Mouse (Mus musculus): Measurements from ENCODE around the gene Slc5a10.

The Slc5a10 gene

DNA sequence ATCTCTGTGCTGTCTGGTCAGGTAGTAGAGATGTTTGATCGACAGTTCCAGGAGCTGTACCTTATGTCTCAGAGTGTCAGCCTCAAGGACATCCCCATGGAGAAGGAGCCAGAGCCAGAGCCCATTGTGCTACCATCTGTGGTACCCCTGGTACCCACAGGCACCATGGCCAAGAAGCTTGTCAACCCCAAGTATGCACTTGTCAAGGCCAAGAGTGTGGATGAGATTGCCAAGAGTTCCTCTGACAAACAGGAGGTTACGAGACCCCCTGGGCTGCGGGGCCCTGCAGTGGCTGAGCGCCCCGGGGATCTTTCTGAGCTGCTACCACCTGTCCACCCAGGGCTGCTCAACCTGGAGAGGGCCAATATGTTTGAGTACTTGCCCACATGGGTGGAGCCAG is 18.1 kb downstream of the Slc5a10 start:
- no peak for DNase-seq (ENCODE audit: low spot score)

DNA sequence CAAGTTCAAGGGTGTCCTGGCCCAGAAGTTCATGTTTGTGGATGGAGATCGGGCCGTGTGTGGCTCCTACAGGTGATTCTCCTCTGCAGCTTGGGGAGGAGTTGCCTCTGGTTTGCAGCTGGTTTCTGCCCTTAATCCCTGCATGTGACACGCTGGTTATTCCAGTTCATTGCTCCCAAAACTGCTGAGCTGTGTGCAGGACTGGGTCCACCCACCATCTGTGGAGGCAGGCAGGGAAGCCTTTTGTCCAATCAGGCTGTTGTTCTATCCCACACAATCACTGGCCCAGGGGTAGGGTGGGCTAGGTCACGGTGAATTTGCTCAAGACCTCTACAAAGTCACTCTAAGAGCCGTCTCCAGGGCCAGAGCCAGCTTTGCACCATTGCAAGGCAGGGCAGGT is 18.9 kb downstream of the Slc5a10 start:
- no peak for DNase-seq (ENCODE audit: low spot score)

DNA sequence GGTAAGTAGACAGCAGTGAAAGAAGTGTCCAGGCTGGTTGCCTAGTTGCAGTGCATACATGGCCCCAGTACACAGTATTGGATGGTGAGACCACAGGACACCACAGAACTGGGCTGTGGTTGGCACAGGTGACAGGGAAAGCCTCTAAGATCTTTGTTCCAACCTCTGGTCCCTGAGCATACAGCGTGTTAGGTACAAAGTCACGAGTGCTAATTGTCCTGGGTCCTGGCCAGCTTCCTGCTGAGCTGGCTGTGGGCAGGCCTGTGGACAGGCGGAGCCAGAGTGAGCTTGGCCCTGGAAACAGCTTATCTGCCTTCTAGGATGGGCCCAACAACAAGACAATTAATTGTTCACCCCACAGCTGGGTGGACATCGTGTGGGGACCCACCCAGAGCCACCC is 20.7 kb downstream of the Slc5a10 start:
- no peak for DNase-seq (ENCODE audit: low spot score)

DNA sequence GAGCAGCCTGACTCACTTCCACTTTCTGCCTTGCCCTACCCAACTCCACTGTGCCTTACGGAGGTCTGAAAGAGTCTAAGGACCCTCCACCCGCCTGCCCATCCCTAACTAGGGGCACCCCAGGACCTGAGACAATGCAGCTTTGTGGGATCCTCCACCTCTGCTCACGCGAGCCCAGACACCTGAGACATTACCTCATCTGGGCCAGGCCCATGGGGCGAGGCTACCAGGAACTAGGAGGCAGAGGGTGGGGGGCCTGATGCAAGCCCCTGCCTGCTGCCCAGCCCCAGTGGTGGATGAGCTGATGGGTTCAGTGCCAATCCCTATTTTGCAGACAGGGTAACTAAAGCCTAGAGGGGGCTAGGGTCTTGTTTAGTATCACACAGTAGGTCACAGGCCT is 21.2 kb downstream of the Slc5a10 start:
- DNase-seq (ENCODE audit: low spot score): no peak

DNA sequence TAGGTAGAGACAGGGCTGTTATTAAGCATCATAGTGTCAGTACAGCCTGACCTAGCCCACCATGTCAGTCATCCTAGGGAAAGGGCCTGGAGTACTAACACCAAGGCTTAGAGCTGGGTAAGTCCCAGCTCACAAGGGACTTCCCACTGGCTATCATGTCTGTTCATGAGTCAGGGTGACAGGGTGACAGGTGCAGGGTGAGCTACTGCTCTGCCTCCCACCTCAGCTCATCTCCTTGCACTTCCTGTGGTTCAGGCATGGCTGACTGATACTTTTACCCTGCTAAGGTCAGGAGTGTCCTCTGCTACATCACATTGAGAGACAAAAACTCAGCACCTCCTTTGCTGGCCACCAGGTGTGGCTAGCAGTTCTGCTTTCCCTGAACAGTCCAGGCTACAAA is 21.8 kb downstream of the Slc5a10 start:
- no peak for DNase-seq (ENCODE audit: low spot score)

DNA sequence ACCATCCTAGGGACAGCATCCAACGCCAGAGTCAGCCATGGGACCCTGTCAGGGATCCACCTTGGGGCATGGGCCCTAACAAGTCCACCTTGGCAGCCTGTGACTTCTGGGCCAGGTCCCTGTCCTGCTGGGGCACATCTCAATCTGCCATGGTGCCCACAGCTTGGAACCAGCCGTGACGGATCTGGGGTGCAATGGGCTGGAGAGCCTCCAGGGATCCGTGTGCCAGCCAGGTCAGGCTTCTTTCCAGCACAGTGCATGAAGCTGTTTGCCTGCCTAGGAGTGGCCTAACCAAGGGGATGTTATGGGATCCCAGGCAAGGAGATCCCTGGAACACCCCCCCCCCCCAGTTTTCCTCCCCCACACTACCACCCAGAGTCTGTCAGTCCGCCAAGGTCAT is 27.6 kb downstream of the Slc5a10 start:
- DNase-seq (ENCODE audit: low spot score): no peak

DNA sequence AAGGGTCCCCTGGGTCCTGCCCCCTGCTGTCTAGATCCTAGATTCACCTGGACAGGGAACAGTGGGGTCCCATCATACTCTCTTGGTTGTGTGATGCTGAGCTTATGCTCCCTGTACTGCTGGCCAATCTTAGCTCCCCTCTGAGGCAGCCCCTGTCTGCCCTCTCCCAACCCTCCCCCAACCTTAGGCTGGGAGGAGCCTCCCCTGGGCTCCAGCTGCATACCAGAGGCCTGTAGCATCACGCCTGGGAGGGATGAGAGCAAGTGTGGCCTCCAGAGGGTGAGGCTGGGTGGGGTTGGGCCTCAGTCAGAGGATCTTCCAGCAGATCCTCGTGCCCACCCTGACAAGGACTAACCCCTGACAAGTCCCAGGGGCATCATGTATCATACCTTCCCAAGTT is 33.0 kb downstream of the Slc5a10 start:
- no peak for DNase-seq (ENCODE audit: low spot score)

DNA sequence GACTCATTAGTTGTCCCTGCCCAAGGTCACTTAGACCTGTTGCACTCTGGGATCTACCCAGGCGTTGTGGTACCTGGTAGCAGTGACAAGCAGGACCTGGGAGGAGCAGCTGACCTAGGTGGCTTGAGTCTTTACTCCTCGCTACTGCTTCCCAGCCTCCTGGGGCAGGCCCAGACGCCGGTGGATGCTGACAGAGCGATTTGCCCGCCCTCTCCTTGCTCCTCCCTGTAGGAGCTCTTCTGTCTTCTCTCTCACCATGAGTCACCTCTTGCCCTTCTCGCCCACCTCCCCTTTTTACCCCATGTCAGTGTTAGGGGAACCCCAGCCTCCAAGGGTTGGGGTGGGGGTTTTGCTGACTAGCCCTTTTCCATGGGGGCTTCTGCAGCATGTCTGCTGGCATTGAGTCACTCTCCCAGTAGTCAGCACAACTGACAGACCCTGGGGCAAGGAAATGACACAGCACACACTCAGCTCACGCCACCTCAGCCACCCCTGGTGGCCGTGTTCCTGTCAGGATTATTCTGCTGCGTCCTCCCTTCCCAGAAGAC is 33.6 kb downstream of the Slc5a10 start:
- DNase-seq (ENCODE audit: low spot score): no peak

DNA sequence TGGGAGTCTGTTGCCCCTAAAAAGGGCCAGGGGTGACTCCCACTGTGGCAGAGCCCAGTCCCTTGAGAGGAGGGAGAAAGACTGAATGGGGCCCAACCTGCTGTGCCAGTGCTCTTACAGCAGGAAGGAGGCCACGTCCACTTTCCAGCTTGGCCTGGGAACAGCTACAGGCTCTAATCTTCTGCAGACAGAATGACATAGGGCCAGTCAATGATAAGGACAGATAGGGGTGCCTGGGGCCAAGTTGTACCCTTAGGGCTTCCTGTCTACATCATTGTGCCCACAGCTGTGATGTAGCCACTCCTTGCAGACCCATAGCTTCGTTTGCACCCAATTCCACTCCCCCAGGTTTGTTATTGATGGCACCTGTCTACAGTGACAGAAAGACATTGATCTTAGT is 34.5 kb downstream of the Slc5a10 start:
- DNase-seq (ENCODE audit: low spot score): no peak

DNA sequence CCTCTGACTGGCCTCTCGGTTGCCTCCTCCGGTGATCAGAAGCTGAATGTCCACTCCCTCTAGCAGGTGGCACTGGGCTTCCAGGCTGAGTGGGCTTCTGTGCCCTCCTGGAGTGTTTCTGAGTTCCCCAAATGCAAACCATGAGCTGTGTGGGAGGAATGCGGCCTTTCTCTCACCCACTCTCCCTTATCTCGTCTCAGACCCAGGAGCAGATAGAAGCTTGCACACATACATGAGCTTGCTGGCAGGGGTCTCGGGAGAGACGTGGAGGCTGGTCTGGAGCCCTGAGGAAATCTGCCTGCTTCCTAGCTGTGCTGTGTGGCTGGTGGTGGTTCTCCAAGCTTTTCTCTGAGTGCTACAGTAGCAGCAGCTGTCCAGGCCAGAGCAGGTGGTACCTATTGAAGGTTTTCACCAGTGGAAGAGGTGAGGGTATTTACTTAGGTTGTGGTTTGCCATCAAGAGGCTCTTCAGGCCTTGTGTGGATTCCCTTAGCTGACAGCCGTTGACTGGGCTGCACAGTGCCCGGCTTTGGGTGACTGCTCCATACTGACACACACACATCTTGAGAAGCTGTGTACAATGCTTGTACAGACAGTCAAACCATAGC is 35.4 kb downstream of the Slc5a10 start:
- no peak for DNase-seq (ENCODE audit: low spot score)

DNA sequence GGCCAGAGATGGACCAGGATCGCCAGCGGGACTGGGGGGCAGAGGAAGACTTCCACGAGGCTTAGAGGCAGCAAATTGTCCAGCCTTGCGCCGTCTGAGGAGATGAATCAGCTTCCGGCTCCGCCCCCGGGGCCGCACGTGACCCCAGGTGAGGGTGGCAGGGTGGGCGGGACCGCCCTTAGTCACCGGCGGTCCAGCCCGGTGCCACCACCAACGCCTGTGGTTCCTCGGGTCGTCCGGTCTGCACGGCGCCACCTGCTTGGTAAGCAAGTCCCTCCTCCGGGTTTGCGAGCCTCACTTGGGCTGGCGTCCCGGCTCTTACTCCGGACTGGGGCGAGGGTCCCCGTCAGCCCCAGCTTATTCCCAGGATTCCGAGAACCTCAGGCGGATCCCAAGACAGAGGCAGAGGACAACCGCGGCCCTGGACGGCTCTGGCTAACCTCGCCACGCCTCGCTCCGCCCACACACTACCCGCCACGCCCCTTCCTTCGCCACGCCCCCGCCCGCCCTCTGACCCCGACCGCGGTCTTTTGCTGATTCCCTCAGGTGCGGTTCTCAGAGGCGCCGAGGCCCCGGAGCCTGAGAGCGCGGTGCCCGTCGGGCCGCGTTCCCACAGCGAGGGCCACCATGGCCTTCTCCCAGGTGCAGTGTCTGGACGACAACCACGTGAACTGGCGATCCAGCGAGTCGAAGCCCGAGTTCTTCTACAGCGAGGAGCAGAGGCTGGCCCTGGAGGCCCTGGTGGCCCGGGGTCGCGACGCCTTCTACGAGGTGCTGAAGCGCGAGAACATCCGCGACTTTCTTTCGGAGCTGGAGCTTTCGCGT is 36.5 kb downstream of the Slc5a10 start, which contains the start of gene Fam83g:
TSS of gene Fam83g (plus strand) at position 185 of the 825 bp plus-strand sequence.
- DNase-seq (ENCODE audit: low spot score): no peak

DNA sequence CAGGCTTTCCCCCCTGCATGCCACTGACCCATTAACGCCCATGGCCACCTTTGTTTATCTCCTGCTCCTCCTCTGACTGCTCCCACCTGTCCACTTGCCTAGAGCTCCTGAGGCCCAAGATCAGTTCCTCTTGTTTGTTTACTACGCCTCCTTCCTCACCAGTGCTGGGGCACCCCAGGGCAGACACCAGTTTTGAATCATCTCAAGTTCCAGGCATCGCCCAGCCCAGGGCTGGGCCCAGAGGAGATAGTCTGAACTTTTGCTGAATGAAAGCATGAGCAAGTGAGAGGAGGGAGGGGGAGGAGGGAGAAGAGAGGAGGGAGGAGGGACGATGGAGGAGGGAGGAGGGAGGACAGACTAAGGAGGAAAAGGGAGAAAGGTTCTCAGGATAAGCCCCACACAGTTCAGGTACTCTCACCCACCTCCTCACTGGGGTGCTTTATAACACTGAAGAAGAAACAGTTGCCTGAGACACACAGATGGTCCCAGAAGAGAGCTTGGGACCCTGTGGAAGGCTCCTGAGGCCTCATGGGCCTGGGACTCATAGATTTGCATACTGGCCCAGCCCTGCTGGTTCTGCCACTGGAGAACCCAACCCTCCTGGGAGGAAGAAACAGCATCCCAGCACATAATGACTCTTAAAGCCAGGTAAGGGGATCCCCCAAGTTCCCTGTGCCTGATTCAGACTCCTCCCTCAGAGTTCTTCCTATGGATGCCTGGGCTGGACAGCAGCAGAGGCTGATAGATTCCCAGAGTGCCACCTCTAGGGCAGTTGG is 41.3 kb downstream of the Slc5a10 start:
- DNase-seq (ENCODE audit: low spot score): no peak

DNA sequence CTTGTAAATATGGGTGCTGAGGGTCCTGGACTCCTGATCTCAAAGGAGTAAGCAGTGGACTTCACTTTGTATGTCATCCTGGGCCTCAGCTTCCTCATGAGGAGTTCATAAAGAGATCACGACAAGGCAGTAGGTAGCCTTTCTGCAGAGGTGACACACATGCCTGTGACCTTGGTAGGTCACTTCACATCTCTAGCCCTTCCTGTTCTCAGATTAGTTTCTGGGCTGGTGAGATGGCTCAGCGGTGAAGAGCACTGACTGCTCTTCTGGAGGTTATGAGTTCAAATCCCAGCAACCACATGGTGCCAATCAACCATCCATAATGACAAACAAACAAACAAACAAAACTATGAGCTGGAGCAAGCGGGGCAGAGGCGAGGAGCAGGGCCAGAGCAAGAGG is 42.9 kb downstream of the Slc5a10 start:
- DNase-seq (ENCODE audit: low spot score): no peak

DNA sequence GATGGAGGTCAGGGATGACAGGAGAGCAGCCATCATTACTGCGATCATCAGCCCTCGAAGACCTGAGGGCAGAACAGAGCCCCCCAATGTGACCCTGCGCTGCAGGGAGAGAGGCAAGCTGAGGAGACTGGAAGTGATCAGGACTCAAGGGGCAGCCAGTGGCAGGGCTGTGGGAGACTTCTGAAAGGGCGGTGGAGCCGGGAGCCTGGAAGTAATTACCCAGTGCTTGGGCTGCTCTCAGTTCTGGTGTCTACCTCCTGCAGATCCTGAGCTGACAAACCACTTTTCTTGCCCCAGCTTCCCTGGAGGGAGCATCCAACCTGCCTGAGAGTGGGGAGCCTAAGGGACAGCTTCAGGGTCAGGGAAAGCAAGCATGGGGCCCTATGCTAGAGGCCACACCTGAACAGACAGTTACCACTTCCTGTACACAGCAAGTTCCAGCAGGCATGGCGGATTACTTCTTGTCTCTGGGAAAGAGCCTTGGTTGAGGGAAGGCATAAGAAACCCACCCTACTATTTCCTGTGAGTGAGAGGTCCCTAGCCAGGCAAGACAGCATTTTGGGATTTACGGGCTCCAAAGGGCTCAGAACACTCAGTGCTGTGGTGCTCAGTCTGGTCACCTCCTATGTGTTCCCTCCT is 44.3 kb downstream of the Slc5a10 start:
- no peak for DNase-seq (ENCODE audit: low spot score)

DNA sequence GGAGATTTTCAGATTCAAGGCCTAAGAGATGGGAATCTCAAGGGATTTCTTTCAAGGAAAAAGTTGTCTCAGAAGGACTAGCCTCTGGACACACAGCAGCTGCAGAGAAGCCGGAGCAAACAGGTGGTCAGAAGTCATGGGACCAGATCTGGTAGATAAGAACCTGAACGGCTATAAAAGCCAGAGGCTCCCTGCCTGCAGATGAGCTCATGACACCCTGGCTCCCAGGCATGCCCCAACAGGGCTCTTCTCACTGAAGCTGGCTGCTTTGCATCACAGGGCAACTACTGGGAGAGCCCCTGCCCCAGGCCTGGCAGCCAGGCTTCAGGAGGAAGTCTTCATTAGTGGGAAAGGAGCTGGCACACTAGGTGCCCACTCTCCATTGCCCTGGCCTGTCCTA is 45.3 kb downstream of the Slc5a10 start:
- DNase-seq (ENCODE audit: low spot score): no peak

DNA sequence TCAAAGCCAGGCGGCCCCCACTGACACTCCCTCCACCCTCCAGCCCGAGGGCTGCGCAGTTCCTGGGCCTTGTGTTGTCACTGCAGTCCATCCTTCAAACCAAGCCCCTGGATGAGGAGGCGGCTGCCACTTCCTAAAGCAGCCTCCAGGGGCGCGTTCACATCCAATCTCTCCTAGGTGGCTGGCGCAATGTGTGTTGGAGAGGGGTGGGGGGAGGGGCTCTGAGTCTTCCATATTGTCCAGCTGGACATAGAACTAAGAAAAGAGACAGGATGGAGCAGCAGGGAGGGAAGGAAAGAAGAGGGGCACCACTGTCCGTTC is 45.8 kb downstream of the Slc5a10 start:
- no peak for DNase-seq (ENCODE audit: low spot score)

DNA sequence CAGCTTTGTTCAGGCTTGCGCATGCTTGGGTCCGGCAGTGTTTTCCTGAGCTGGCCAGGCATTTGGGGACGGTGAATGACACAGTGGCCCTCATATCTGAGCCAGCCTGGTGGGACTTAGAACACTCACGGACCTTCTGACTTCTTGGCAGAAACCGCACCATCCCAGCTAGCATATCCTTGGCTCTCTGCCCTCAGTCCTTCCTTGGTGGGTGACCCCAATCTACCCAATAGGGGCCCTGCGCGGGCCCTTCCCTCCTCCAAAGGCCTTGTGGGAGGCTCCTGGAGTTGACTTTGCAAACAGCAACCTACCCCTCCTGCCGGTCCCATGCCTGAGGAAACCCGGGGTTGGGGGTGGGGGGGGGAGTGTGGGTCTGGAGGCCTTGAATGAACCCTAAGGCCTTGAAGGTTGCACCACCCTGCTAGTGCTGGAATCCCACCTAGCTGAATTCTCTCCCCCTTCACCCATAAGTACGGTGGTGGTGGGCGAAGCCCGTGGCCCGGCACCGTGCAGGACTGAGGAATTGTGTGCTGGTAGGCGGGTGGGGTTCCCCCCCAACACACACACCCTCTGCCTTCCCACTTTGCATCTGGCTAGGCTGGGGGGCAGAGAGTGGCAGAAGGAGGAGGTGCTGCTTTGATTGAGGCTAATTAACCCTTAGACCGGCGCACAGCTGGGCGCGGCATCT is 46.3 kb downstream of the Slc5a10 start:
- DNase-seq (ENCODE audit: low spot score): no peak

DNA sequence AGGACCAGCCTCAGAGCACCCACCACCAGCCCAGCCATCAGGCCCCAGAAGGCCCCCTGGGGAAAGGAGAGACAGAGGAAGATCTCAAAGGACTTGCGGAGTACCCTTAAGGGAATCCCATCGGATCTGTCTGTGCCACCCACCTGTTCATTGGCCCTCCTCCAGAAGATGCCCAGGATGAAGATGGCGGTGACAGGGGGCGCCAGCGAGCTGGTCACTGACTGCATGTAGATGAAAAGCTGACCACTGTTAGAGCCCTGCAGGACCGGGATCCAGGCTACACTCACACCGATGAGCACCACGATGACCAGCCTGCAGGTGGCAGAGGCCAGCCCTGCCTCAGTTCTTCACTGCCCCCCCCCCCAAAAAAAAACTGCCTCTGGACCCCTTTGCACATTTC is 46.9 kb downstream of the Slc5a10 start:
- no peak for DNase-seq (ENCODE audit: low spot score)

DNA sequence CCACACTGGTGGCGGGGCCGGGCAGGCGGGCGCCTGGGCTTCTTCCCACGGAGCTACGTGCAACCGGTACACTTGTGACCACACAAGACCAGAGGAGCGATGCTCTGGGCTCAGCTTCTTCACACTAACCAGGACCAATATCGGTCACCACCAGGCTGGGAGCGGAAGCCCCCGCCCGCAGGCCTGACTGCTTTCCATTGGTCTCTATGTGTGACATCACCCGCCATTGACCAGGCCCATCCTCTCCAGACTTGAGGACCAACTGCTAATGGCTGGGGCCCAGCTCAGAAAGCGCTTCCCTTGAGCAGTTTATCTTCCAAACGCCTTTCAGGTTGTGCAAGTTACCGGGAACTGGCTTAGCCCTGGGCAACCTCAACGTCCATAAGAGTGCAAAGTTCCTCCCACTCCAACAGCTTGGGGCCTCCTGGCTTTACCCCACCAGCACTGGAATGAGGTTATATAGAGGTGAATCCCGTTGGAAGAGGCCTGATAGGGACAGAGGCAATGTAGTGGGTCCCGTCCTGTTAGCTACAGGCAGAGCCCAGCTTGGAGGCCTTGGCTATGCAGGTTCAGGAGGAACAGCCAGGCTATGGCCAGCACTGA is 48.7 kb downstream of the Slc5a10 start:
- no peak for DNase-seq (ENCODE audit: low spot score)

DNA sequence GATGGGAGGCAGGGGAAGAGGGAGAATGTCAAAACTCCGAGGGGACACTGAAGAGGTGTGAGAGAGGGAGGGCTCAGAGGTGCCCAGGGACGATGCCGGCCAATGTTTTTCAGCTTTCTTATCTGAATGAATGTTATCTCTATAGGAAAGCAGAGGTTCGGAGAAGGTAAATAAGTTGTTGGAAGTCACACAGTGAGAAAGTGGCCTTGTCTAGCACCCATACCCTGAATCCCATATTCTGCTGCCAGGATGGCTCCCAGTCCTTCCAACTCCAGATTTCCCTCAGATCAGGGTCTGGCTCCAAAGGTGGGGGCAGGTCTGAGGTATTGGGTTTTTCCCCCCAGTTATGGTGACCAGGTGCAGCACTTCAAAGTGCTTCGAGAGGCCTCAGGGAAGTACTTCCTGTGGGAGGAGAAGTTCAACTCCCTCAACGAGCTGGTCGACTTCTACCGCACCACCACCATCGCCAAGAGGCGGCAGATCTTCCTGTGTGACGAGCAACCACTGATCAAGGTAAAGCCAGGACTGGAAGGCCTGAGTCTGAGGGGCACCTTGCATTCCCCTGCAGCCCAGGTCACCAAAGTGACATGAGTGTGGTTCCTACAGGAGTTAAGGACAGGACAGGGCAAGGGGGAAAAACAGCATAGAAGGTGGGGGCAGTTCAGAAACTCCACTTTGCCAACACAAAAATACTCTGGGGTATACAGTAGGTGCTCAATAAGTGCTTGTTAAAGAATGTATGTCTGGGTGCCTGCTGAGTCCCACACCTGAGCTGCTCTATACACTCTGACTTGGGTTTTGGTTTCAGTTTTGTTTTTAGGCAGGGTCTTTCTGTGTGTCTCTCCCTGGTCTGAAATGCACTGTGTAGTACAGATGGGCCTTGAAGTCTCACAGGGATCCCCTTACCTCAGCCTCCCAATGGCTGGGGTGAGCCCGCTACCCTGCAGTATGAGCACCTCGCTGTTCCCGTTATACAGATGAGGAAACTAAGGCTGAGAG is 50.8 kb downstream of the Slc5a10 start:
- DNase-seq (ENCODE audit: low spot score): no peak
